Mouse (Mus musculus) embryonic facial prominence, embryonic 13.5 days (tissue): ENCODE measurements around the gene Tbc1d16. TPM values are rescaled to one million over a fixed set of nuclear protein-coding genes. Genes with fewer than 3 reads are reported as not detected.

Experiments used
- ATAC-seq: fragments of 200-750 bp; cut with Nextera tagmentation; 2 replicates; pipeline ENCODE4 v1.8.0; 2017; ENCODE audit warnings: low read depth; ENCODE audit not compliant: insufficient number of reproducible peaks, insufficient read depth, low FRiP score, low TSS enrichment
- H3K27ac ChIP-seq: fragments of 300-500 bp; sonication (generic); 2 replicates; pipeline ENCODE4 v1.5.1; 2015; ENCODE audit warnings: moderate library complexity, mild to moderate bottlenecking, inconsistent platforms
- H3K27me3 ChIP-seq: fragments of 300-500 bp; sonication (generic); 2 replicates; pipeline ENCODE4 v1.6.1; 2015; ENCODE audit warnings: mild to moderate bottlenecking, inconsistent platforms
- H3K36me3 ChIP-seq: fragments of 300-500 bp; sonication (generic); 2 replicates; pipeline ENCODE4 v1.6.1; 2015; ENCODE audit warnings: mild to moderate bottlenecking, inconsistent platforms
- H3K4me1 ChIP-seq: fragments of 300-500 bp; sonication (generic); 2 replicates; pipeline ENCODE4 v1.6.1; 2015; ENCODE audit warnings: inconsistent platforms
- H3K4me2 ChIP-seq: fragments of 300-500 bp; sonication (generic); 2 replicates; pipeline ENCODE4 v1.6.1; 2015; ENCODE audit warnings: moderate library complexity, mild to moderate bottlenecking, inconsistent platforms
- H3K4me3 ChIP-seq: fragments of 300-500 bp; sonication (generic); 2 replicates; pipeline ENCODE4 v1.5.1; 2015; ENCODE audit warnings: mild to moderate bottlenecking, inconsistent platforms
- H3K9ac ChIP-seq: fragments of 300-500 bp; sonication (generic); 2 replicates; pipeline ENCODE4 v1.6.1; 2015; ENCODE audit warnings: mild to moderate bottlenecking, inconsistent platforms
- H3K9me3 ChIP-seq: fragments of 300-500 bp; sonication (generic); 2 replicates; pipeline ENCODE4 v1.6.1; 2016; ENCODE audit warnings: inconsistent platforms
- WGBS: fragments of 180-500 bp; shearing (Covaris S2); methylation state at CpG from one replicate; pipeline ENCODE4 v1.1.7; 2015; ENCODE audit warnings: mixed read lengths; 5-methylcytosine and 5-hydroxymethylcytosine counted together
- polyA plus RNA-seq: library from polyadenylated mRNA; unstranded; fragments of >200 nt; fragmentation: Nextera tagmentation; extraction: Ambion mirVana; gene quantifications from 2 replicates; pipeline ENCODE4 v1.2.1, GENCODE M21; 2015

Tbc1d16 gene
- polyA plus RNA-seq, 1 experiment from 2014 or later: 24.9 TPM

DNA sequence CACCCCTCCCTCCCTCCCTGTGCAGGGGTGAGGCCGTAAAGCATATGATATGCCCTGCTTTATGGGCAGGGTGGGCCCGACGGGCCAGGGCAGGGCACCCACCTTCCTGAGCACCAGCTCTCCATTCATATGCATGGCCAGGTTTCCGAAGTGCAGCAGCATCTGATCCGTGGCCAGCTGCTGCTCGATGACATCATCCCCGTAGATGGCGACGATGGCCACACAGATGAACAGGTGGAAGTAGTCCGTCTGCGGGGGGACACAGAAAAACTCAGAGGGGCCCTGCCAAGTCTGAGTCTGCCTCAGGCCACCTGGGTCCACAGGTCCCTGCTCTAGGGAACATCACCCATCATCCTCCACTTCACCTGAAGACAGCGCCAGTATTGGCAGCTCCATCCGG is 79.5 kb downstream of the Tbc1d16 start:
- H3K9me3 ChIP-seq: no peaks in the 10 kb centered on the region
- 86% methylated on average over 13 of the region's 13 CpGs for WGBS
- no peaks in the 10 kb centered on the region for H3K27me3 ChIP-seq
- peaks cover 19% of the 10 kb centered on the region for H3K4me1 ChIP-seq
- no peak overlapping the region for H3K4me3 ChIP-seq
- no peak overlapping the region for H3K27ac ChIP-seq
- no peak for ATAC-seq
- H3K9ac ChIP-seq: no peak overlapping the region
- H3K36me3 ChIP-seq: peaks cover 64% of the 10 kb centered on the region
- no peak overlapping the region for H3K4me2 ChIP-seq

DNA sequence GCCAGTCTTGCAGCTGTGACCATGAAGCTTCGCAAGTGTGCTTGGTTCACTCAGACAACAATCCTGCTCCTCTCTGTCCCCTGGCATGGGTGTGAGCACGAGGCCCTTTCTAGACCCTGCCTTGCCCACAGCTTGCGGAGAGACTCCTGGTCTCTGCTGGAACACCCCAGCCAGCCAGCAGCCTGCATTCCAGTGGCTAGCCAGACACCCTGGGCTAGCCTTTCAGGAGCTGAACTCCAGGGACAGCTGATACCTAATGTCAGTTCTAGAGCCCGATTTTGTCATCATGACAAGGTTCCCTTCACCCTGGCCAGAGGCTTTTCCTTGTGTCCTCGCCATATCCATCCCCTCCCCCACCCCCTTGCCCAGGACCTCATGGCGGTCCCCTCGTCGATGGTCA is 81.1 kb downstream of the Tbc1d16 start:
- Histone ChIP-seq H3K9ac (no peak overlapping the region), H3K36me3 (peaks cover 47% of the 10 kb centered on the region), H3K9me3 (no peaks in the 10 kb centered on the region), H3K27ac (no peak overlapping the region), H3K4me1 (peaks cover 24% of the 10 kb centered on the region), H3K27me3 (no peaks in the 10 kb centered on the region), H3K4me2 (no peak overlapping the region), H3K4me3 (no peak overlapping the region)
- no peak for ATAC-seq
- 84% methylated on average over 8 of the region's 8 CpGs for WGBS

DNA sequence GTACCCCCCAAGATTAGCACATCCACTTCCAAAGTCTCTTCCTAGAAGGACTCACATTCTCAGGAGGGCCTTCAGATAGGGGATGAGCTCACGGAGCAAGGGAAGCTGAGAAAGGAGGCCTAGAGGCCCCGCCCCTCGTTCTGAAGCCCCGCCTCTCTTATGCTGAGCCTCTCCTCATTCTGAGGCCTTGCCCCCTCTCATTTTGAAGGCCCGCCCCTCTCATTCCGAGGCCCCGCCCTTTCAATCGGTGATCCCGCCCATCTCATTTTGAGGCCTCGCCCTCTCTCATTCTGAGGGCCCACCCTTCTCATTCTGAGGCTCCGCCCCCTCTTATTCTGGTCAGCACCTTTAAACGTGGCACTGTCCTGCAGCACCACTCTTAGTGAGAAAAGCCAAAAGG is 82.2 kb downstream of the Tbc1d16 start:
- no peak for ATAC-seq
- Histone ChIP-seq H3K36me3 (peaks cover 40% of the 10 kb centered on the region), H3K27me3 (no peaks in the 10 kb centered on the region), H3K9ac (no peak overlapping the region), H3K4me3 (no peak overlapping the region), H3K4me2 (no peak overlapping the region), H3K27ac (no peak overlapping the region), H3K9me3 (no peaks in the 10 kb centered on the region), H3K4me1 (peaks cover 24% of the 10 kb centered on the region)
- 36% methylated on average over 12 of the region's 12 CpGs for WGBS

DNA sequence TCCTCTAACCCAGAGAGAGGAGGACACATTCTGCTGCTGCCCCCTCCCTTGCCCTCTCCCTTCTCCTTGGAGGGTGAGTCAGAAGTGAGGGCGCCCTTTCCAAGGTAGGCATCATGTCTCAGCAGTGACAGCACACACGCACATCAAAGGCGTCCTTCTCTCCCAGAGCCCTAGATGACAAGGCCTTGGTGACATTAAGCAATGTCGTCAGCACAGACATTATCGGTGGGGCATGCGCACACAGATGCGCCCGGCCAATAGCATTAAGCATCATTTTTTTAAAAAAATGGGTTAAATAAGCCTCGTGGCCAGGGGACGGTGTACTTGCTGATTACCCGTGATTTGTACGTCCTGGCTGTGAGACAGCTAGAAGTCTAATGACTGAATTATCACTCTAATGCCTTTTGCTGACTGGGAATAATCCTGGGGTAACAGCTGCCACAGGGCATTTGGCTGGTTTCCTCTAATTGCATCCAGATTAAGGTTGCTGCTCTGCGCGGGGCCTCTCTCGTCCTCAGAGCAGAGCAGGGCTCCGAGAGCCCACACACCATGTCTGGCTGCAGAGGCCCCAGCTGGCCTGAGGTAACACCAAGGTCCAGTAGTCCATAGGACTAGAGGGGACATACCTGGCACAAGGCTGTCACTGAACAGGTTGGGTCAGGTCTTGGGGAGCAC is 83.4 kb downstream of the Tbc1d16 start:
- H3K4me1 ChIP-seq: peaks cover 24% of the 10 kb centered on the region
- H3K27me3 ChIP-seq: no peaks in the 10 kb centered on the region
- H3K9me3 ChIP-seq: no peaks in the 10 kb centered on the region
- WGBS: 31% methylated on average over 16 of the region's 16 CpGs
- no peak overlapping the region for H3K4me3 ChIP-seq
- no peak overlapping the region for H3K4me2 ChIP-seq
- no peak overlapping the region; the same call in 1 of the 2 replicates for H3K9ac ChIP-seq
- H3K36me3 ChIP-seq: peaks cover 29% of the 10 kb centered on the region
- H3K27ac ChIP-seq: no peak overlapping the region
- ATAC-seq: no peak

DNA sequence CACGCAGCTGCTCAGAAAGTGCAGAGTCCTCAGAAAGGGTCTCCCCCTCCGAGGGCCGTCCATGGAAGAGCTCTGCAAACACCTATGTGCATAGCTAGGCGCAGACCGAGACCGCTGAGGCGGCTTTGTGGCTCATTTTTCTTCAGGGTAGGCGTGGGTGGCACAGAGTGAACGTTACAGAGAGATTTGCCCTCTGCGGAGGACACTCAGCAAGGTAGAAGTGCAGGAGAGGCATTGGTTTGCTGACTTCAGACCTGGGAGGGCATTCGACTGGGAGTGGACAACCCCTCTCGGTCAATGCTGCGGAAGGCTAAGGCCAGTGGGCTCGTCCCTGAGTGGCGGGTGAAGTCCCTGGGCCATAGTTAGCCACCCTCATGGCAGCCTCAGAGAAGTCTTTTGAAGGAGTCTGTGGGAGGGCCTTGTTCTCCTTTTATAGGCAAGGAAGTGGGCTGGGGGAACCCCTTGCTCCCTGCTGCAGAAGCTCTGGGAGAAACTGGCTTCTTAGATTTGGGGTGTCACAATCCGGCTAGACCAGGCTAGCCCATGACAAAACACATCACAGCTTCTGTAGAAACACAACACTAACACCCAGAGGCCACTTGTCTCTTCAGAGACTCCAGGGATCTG is 84.8 kb downstream of the Tbc1d16 start:
- 85% methylated on average over 16 of the region's 16 CpGs for WGBS
- ATAC-seq: no peak
- Histone ChIP-seq H3K36me3 (peaks cover 15% of the 10 kb centered on the region), H3K27ac (no peak overlapping the region), H3K4me3 (no peak overlapping the region), H3K4me1 (peaks cover 24% of the 10 kb centered on the region), H3K4me2 (no peak overlapping the region), H3K27me3 (no peaks in the 10 kb centered on the region), H3K9ac (no peak overlapping the region), H3K9me3 (no peaks in the 10 kb centered on the region)

DNA sequence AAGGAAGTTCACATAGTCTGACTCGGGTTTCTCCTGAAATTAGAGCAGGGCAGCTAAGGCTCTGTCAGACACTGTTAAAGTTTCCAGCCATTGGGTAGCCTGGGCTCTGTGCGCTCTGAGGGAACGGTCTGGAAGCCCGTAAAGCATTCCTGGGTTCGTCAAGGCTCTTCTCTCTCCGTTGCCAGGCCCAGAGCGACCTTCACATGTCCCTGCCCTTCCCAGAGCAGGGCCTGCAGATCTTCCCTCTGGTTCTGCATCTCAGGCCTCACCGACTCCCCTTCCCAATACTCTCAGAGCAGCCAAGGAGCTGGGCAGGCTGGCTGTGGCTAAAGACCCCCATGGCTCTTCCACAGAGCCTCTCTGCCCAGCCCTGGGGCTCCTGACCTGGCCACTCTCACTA is 85.7 kb downstream of the Tbc1d16 start:
- Histone ChIP-seq H3K9ac (no peak overlapping the region), H3K4me1 (peaks cover 24% of the 10 kb centered on the region), H3K27ac (no peak overlapping the region), H3K4me3 (no peak overlapping the region), H3K27me3 (no peaks in the 10 kb centered on the region), H3K9me3 (no peaks in the 10 kb centered on the region), H3K36me3 (peaks cover 6% of the 10 kb centered on the region), H3K4me2 (no peak overlapping the region)
- WGBS: 78% methylated on average over 8 of the region's 8 CpGs
- no peak for ATAC-seq

DNA sequence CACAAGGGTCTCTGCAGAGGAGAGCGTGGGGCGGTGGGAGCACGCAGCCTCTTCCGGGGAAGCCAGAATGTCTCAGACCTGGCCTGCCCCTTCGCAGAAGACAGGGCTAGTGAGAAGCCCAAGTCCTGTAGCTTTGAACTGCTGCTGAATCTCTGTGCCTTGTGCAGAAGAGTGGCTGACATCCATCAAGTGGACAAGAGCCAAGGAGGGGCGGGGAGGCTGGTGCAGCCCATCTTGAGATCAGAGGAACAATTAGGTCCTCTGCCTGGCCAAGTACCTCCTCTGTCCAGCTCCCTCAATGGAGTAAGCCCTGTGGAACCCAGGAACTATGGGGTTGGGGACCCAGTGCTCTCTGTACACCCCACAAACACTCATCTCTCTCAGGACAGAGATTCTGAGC is 89.3 kb downstream of the Tbc1d16 start:
- Histone ChIP-seq H3K9ac (no peak overlapping the region), H3K9me3 (no peaks in the 10 kb centered on the region), H3K4me1 (peaks cover 15% of the 10 kb centered on the region; the same call in 1 of the 2 replicates), H3K4me2 (no peak overlapping the region), H3K27ac (no peak overlapping the region), H3K4me3 (no peak overlapping the region), H3K36me3 (no peaks in the 10 kb centered on the region), H3K27me3 (peaks cover 17% of the 10 kb centered on the region)
- WGBS: 90% methylated on average over 6 of the region's 6 CpGs
- no peak for ATAC-seq

DNA sequence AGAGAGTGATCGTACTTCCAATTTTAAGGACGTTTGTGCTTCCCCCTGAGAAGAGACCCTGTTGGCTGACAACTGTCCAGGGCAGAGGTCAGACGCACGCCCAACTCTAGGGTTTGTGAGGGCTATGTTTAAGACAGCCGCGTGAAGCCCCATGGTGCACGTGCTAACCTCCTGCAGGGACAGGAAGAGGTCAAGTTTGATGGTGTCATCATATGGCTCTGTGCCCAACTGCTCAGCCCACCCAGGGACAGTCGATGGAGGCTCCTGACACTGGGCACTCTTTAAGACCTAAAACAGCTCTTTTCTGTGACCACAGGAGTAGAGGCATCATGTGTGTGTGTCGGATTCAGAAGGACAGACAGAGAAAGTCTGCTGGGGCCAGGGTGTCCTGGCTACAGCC is 90.1 kb downstream of the Tbc1d16 start:
- no peaks in the 10 kb centered on the region for H3K9me3 ChIP-seq
- H3K27ac ChIP-seq: no peak overlapping the region
- peaks cover 14% of the 10 kb centered on the region; the same call in 1 of the 2 replicates for H3K4me1 ChIP-seq
- no peak overlapping the region for H3K9ac ChIP-seq
- no peaks in the 10 kb centered on the region for H3K36me3 ChIP-seq
- 76% methylated on average over 9 of the region's 9 CpGs for WGBS
- ATAC-seq: no peak
- H3K27me3 ChIP-seq: peaks cover 25% of the 10 kb centered on the region
- H3K4me2 ChIP-seq: no peak overlapping the region
- H3K4me3 ChIP-seq: no peak overlapping the region

DNA sequence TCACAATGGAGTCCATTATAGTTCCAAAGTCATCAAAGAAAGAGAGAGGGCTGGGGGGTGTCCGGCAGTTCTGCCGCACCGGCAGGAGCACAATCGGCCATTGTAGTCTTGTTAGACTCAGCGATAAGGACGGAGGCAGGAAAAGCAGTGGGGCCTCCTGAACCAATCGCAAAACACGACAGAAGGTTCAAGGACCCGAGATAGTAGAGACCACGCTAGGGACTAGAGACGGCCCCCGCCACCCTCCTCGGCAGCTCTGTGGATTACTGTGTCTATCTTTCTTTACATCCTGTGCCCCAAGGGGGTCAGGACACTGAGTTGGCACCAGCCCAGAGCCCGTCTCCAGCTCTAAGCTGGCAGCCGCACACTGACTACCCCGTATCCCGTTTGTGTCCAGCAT is 93.7 kb downstream of the Tbc1d16 start:
- Histone ChIP-seq H3K4me3 (no peak overlapping the region), H3K27me3 (peaks cover 30% of the 10 kb centered on the region), H3K36me3 (no peaks in the 10 kb centered on the region), H3K27ac (0 out of 2 replicates have a peak overlapping the region, but pooled peaks have one; percentile 23), H3K4me2 (no peak overlapping the region; the same call in 1 of the 2 replicates), H3K9ac (no peak overlapping the region), H3K9me3 (no peaks in the 10 kb centered on the region), H3K4me1 (peaks cover 24% of the 10 kb centered on the region)
- 16% methylated on average over 17 of the region's 17 CpGs for WGBS
- ATAC-seq: no peak

DNA sequence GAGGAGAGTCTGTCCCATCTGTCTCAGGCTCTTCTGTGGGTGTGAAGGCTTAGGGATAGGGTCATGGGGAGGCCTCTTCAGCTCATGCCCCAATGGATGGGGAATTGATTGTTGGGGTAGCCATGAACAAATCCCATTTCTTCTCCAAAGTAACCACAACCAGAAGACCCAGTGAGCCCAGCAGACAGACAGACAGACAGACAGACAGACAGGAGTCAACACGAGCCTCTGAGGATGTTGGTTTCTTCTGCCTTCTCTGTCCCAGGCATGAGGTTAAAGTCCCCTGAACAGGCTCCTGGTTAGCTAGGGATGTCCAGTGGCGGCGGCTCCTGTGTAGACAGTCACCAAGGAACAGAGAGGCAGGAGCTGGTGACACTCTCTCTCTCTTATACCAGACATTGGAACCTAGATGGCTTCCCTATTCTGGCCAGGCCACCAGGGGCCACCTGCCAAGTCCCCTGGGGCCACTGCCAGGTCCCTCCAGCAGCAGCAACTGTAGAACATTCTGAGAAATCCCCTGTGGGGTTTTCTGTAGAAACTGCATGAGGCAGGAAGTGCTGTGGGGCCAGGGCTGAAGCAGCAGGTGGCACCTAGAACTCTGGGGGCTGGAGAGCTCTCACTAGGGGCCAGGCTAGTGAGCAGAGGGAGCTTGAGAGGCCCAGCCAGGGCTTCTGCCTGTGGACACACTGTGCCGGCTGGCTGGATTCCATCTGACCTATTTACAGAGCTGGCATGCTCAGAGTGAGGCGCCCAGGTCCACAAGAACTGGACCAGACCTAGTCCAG is 94.7 kb downstream of the Tbc1d16 start:
- Histone ChIP-seq H3K4me1 (peaks cover 34% of the 10 kb centered on the region), H3K27ac (no peak overlapping the region), H3K27me3 (peaks cover 38% of the 10 kb centered on the region), H3K9ac (no peak overlapping the region), H3K9me3 (no peaks in the 10 kb centered on the region), H3K4me3 (no peak overlapping the region), H3K4me2 (no peak overlapping the region), H3K36me3 (no peaks in the 10 kb centered on the region)
- no peak for ATAC-seq
- 78% methylated on average over 5 of the region's 5 CpGs for WGBS

DNA sequence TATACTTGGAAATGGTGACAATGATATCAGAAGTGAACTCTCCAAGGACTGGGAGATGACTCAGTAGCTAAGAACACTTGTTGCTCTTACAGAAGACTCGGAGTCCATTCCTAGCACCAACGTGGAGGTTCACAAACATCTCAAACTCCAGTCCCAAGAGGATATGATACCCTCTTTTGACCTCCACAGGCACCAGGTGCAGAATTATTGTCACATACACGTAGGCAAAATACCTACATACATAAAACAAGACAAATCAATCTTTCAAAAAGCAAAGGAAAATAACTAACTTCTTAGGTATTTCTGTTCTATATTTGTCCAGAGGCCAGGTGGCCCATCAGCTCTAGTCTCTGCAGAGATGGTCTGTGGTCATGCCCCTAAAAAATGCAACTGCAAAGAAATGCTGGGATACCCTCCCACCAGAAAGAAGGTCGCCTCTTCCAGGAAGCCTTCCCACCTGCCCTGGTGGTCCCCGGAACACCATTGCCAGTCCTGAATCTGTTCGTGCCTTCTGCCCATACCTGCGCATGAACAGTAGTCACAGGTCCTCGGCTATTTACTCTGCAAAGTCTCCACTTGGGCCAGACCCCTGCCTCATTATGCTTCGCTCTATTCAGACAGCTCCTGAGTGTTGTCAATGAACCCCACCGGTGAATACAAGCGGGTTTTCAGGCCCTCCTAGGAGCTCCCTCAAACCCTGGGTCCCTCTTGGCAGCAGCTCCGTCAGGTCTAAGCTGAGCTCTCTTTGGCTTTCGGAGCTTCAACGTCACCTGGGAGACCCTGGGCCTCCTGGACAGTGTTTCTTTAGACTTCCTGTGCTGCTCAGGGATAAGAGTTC is 95.9 kb downstream of the Tbc1d16 start:
- ATAC-seq: no peak
- no peaks in the 10 kb centered on the region for H3K9me3 ChIP-seq
- H3K27me3 ChIP-seq: peaks cover 46% of the 10 kb centered on the region
- WGBS: 81% methylated on average over 14 of the region's 14 CpGs
- no peak overlapping the region for H3K27ac ChIP-seq
- H3K4me3 ChIP-seq: no peak overlapping the region
- H3K36me3 ChIP-seq: no peaks in the 10 kb centered on the region
- H3K9ac ChIP-seq: no peak overlapping the region
- no peak overlapping the region for H3K4me2 ChIP-seq
- H3K4me1 ChIP-seq: peaks cover 46% of the 10 kb centered on the region
